Mouse (Mus musculus): ENCODE data around the gene Rasip1. TPM values are rescaled to one million over a fixed set of nuclear protein-coding genes. Genes with fewer than 3 reads are reported as not detected.

Rasip1 gene
- polyA plus RNA-seq, 1 experiment = not detected

DNA sequence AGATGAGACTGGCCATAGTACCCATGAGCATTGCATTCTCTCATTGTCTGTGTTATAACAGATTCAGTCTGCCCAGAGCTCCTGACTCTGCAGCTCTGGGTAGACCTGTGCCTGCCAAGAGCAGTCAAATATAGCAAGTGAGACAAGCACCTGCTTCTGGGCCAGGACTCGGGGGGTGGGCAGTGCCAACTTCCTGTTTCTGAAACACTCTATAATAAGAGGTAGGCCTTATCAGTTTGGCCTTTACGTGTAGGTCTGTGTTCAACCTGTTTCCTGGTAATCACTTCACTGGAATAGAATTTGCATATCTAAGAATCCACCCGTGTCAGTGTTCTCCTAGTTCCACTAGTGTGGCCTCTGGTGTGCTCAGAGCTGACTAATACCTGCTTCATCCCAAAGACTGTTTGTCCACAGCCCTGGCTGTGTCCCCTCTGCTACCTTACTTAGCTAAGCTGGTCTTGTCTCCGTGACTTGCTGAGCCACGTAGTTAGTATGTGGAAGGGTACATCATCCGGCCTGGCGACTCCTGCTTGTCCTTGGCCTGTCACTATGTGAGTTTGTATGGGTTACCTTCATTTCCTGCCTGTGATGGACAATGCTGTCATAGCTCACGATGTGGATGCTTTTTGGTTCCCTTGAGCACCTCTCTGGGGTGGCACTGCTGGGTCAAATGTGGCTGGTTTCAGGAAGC is 53.9 kb downstream of the Rasip1 start:
- H3K4me3 ChIP-seq (ENCODE audit: insufficient read depth, poor library complexity, severe bottlenecking) = no peak overlapping the region
- H3K79me3 ChIP-seq (ENCODE audit: low read depth) = no peaks in the 10 kb centered on the region
- no peaks in the 10 kb centered on the region for H3K79me2 ChIP-seq (ENCODE audit: control insufficient read depth, insufficient read depth)
- TF ChIP-seq MYOG (IDR thresholded peaks at IDR 0.05; ENCODE audit: control insufficient read depth, extremely low read depth, insufficient read length) (no peak), MAX (IDR thresholded peaks at IDR 0.05) (no peak), FOSL1 (IDR thresholded peaks at IDR 0.05; ENCODE audit: insufficient read depth, low read length, poor library complexity, severe bottlenecking) (no peak), CTCF (IDR thresholded peaks at IDR 0.05; ENCODE audit: control insufficient read depth, insufficient read depth, insufficient read length) (no peak)
- H3ac ChIP-seq (ENCODE audit: control insufficient read depth, insufficient read length, low read depth) = no peak overlapping the region
- H3K27me3 ChIP-seq (ENCODE audit: control insufficient read depth, insufficient read depth, insufficient read length) = no peaks in the 10 kb centered on the region
- H3K36me3 ChIP-seq (ENCODE audit: control insufficient read depth, insufficient read depth) = no peaks in the 10 kb centered on the region

GRCm38 (mm10) chr7:45682144-45683126 is 55.1 kb downstream of the Rasip1 start:
- Histone ChIP-seq H3K79me2 (ENCODE audit: control insufficient read depth, insufficient read depth) (no peaks in the 10 kb centered on the region), H3K27me3 (ENCODE audit: control insufficient read depth, insufficient read depth, insufficient read length) (no peaks in the 10 kb centered on the region), H3K36me3 (ENCODE audit: control insufficient read depth, insufficient read depth) (no peaks in the 10 kb centered on the region), H3K4me3 (ENCODE audit: insufficient read depth, poor library complexity, severe bottlenecking) (no peak overlapping the region), H3ac (ENCODE audit: control insufficient read depth, insufficient read length, low read depth) (no peak overlapping the region), H3K79me3 (ENCODE audit: low read depth) (no peaks in the 10 kb centered on the region)
- TF ChIP-seq FOSL1 (IDR thresholded peaks at IDR 0.05; ENCODE audit: insufficient read depth, low read length, poor library complexity, severe bottlenecking) (no peak), MYOG (IDR thresholded peaks at IDR 0.05; ENCODE audit: control insufficient read depth, extremely low read depth, insufficient read length) (no peak), CTCF (IDR thresholded peaks at IDR 0.05; ENCODE audit: control insufficient read depth, insufficient read depth, insufficient read length) (peak; percentile 93), MAX (IDR thresholded peaks at IDR 0.05) (no peak)

- no peak for TF ChIP-seq FOSL1 (IDR thresholded peaks at IDR 0.05; ENCODE audit: insufficient read depth, low read length, poor library complexity, severe bottlenecking)
- no peak for TF ChIP-seq CTCF (IDR thresholded peaks at IDR 0.05; ENCODE audit: control insufficient read depth, insufficient read depth, insufficient read length)
- no peak for TF ChIP-seq CEBPB (IDR thresholded peaks at IDR 0.05; ENCODE audit: low read depth)
- Histone ChIP-seq H3ac (ENCODE audit: control insufficient read depth, insufficient read length, low read depth) (no peak within 1 kb of the TSS), H3K79me3 (ENCODE audit: low read depth) (no peaks in the 10 kb centered on the region), H3K79me2 (ENCODE audit: control insufficient read depth, insufficient read depth) (no peaks in the 10 kb centered on the region), H3K27me3 (ENCODE audit: control insufficient read depth, insufficient read depth, insufficient read length) (no peaks in the 10 kb centered on the region), H3K4me3 (ENCODE audit: insufficient read depth, poor library complexity, severe bottlenecking) (no peak within 1 kb of the TSS), H3K36me3 (ENCODE audit: control insufficient read depth, insufficient read depth) (no peaks in the 10 kb centered on the region)
Measured at GRCm38 (mm10) chr7:45683396-45684050, 56.2 kb downstream of the Rasip1 start, which contains the start of gene Ntn5. Ntn5 (plus strand) TSS chr7:45684022.

DNA sequence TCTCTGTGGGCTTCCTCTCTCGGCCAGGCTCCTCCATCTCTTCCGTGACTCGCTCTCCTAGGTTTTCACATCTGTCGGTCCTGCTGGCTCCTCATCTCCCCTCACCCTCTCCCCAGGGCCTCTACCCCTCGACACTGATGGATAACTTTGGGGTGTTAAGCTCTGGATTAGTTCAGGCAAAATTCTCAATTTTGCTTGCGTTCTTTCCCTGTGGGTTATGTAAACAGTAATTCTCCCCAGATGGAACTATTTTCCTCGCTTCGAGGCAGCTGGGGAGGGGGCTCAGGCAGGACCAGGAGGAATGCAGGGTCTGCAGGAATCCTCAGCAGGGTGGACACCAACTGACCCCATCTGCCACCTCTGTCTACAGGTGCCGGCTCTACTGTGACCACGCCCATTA is 58.5 kb downstream of the Rasip1 start:
- no peak overlapping the region for H3K4me3 ChIP-seq (ENCODE audit: insufficient read depth, poor library complexity, severe bottlenecking)
- no peaks in the 10 kb centered on the region for H3K36me3 ChIP-seq (ENCODE audit: control insufficient read depth, insufficient read depth)
- TF ChIP-seq FOSL1 (IDR thresholded peaks at IDR 0.05; ENCODE audit: insufficient read depth, low read length, poor library complexity, severe bottlenecking) = no peak
- TF ChIP-seq MAX (IDR thresholded peaks at IDR 0.05) = no peak
- no peak for TF ChIP-seq USF1 (IDR thresholded peaks at IDR 0.05; ENCODE audit: low read depth)
- no peak for TF ChIP-seq MYOD1 (IDR thresholded peaks at IDR 0.05; ENCODE audit: control insufficient read depth, insufficient read length, low read depth)
- no peak for TF ChIP-seq MYOG (IDR thresholded peaks at IDR 0.05; ENCODE audit: control insufficient read depth, extremely low read depth, insufficient read length)
- TF ChIP-seq CEBPB (IDR thresholded peaks at IDR 0.05; ENCODE audit: low read depth) = no peak
- TF ChIP-seq CTCF (IDR thresholded peaks at IDR 0.05; ENCODE audit: control insufficient read depth, insufficient read depth, insufficient read length) = no peak
- H3K79me3 ChIP-seq (ENCODE audit: low read depth) = no peaks in the 10 kb centered on the region
- H3ac ChIP-seq (ENCODE audit: control insufficient read depth, insufficient read length, low read depth) = no peak overlapping the region
- H3K27me3 ChIP-seq (ENCODE audit: control insufficient read depth, insufficient read depth, insufficient read length) = no peaks in the 10 kb centered on the region
- no peaks in the 10 kb centered on the region for H3K79me2 ChIP-seq (ENCODE audit: control insufficient read depth, insufficient read depth)

- H3K79me2 ChIP-seq (ENCODE audit: control insufficient read depth, insufficient read depth) = no peaks in the 10 kb centered on the region
- H3ac ChIP-seq (ENCODE audit: control insufficient read depth, insufficient read length, low read depth) = no peak overlapping the region
- H3K4me3 ChIP-seq (ENCODE audit: insufficient read depth, poor library complexity, severe bottlenecking) = no peak overlapping the region
- H3K79me3 ChIP-seq (ENCODE audit: low read depth) = no peaks in the 10 kb centered on the region
- no peaks in the 10 kb centered on the region for H3K27me3 ChIP-seq (ENCODE audit: control insufficient read depth, insufficient read depth, insufficient read length)
- TF ChIP-seq CEBPB (IDR thresholded peaks at IDR 0.05; ENCODE audit: low read depth) (no peak), MYOD1 (IDR thresholded peaks at IDR 0.05; ENCODE audit: control insufficient read depth, insufficient read length, low read depth) (no peak), USF1 (IDR thresholded peaks at IDR 0.05; ENCODE audit: low read depth) (no peak), MYOG (IDR thresholded peaks at IDR 0.05; ENCODE audit: control insufficient read depth, extremely low read depth, insufficient read length) (no peak), CTCF (IDR thresholded peaks at IDR 0.05; ENCODE audit: control insufficient read depth, insufficient read depth, insufficient read length) (no peak), FOSL1 (IDR thresholded peaks at IDR 0.05; ENCODE audit: insufficient read depth, low read length, poor library complexity, severe bottlenecking) (no peak), MAX (IDR thresholded peaks at IDR 0.05) (no peak)
- no peaks in the 10 kb centered on the region for H3K36me3 ChIP-seq (ENCODE audit: control insufficient read depth, insufficient read depth)
Measured at GRCm38 (mm10) chr7:45686841-45687240, 59.6 kb downstream of the Rasip1 start.

Other genes with a start within 250 kb of the Rasip1 start
- 321 TPM for gene Snrnp70, start 231.7 kb upstream of the Rasip1 start, polyA plus RNA-seq (2012; fragmentation: generic; extraction: Trizol)
- 0.01 TPM for gene Kcna7, start 221.8 kb upstream of the Rasip1 start, polyA plus RNA-seq (2012; fragmentation: generic; extraction: Trizol)
- gene Ntf5, start 213.8 kb upstream of the Rasip1 start, polyA plus RNA-seq (2012; fragmentation: generic; extraction: Trizol) = 0.92 TPM
- gene Lhb, start 206.7 kb upstream of the Rasip1 start, polyA plus RNA-seq (2012; fragmentation: generic; extraction: Trizol) = not detected
- 25.2 TPM for gene Gys1, start 192.6 kb upstream of the Rasip1 start, polyA plus RNA-seq (2012; fragmentation: generic; extraction: Trizol)
- 179 TPM for gene Ruvbl2, start 189.4 kb upstream of the Rasip1 start, polyA plus RNA-seq (2012; fragmentation: generic; extraction: Trizol)
- 14,288 TPM for gene Ftl1, start 167.6 kb upstream of the Rasip1 start, polyA plus RNA-seq (2012; fragmentation: generic; extraction: Trizol)
- 642 TPM for gene Bax, start 160.6 kb upstream of the Rasip1 start, polyA plus RNA-seq (2012; fragmentation: generic; extraction: Trizol)
- gene Tulp2, start 145.6 kb upstream of the Rasip1 start, polyA plus RNA-seq (2012; fragmentation: generic; extraction: Trizol) = not detected
- not detected for gene Gm45808, start 140.7 kb upstream of the Rasip1 start, polyA plus RNA-seq (2012; fragmentation: generic; extraction: Trizol)
- gene Dhdh, start 138.7 kb upstream of the Rasip1 start, polyA plus RNA-seq (2012; fragmentation: generic; extraction: Trizol) = 0.07 TPM
- 115 TPM for gene Nucb1, start 117.1 kb upstream of the Rasip1 start, polyA plus RNA-seq (2012; fragmentation: generic; extraction: Trizol)
- 32.5 TPM for gene Ppp1r15a, start 101.2 kb upstream of the Rasip1 start, polyA plus RNA-seq (2012; fragmentation: generic; extraction: Trizol)
- gene Plekha4, start 101.2 kb upstream of the Rasip1 start, polyA plus RNA-seq (2012; fragmentation: generic; extraction: Trizol) = 0.89 TPM
- gene Hsd17b14, start 72.6 kb upstream of the Rasip1 start, polyA plus RNA-seq (2012; fragmentation: generic; extraction: Trizol) = 1.7 TPM
- gene Bcat2, start 57.3 kb upstream of the Rasip1 start, polyA plus RNA-seq (2012; fragmentation: generic; extraction: Trizol) = 26.5 TPM
- 0.97 TPM for gene Fgf21, start 12.0 kb upstream of the Rasip1 start, polyA plus RNA-seq (2012; fragmentation: generic; extraction: Trizol)
- gene Fut1, start 10.2 kb upstream of the Rasip1 start, polyA plus RNA-seq (2012; fragmentation: generic; extraction: Trizol) = 0.04 TPM
- not detected for gene Izumo1, start 5.7 kb upstream of the Rasip1 start, polyA plus RNA-seq (2012; fragmentation: generic; extraction: Trizol)
- 0.48 TPM for gene Mamstr, start 12.5 kb downstream of the Rasip1 start, polyA plus RNA-seq (2012; fragmentation: generic; extraction: Trizol)
- 0.01 TPM for gene Fut2, start 38.9 kb downstream of the Rasip1 start, polyA plus RNA-seq (2012; fragmentation: generic; extraction: Trizol)
- gene Ntn5, start 56.5 kb downstream of the Rasip1 start, polyA plus RNA-seq (2012; fragmentation: generic; extraction: Trizol) = 0.04 TPM
- gene Sec1, start 66.9 kb downstream of the Rasip1 start, polyA plus RNA-seq (2012; fragmentation: generic; extraction: Trizol) = 0.18 TPM
- 0.44 TPM for gene Car11, start 72.4 kb downstream of the Rasip1 start, polyA plus RNA-seq (2012; fragmentation: generic; extraction: Trizol)
- gene Dbp, start 77.6 kb downstream of the Rasip1 start, polyA plus RNA-seq (2012; fragmentation: generic; extraction: Trizol) = 5.6 TPM
- gene Rpl18, start 88.0 kb downstream of the Rasip1 start, polyA plus RNA-seq (2012; fragmentation: generic; extraction: Trizol) = 4,453 TPM
- gene Sphk2, start 90.5 kb downstream of the Rasip1 start, polyA plus RNA-seq (2012; fragmentation: generic; extraction: Trizol) = 16.9 TPM
- 0.48 TPM for gene Fam83e, start 93.7 kb downstream of the Rasip1 start, polyA plus RNA-seq (2012; fragmentation: generic; extraction: Trizol)
- gene Spaca4, start 98.3 kb downstream of the Rasip1 start, polyA plus RNA-seq (2012; fragmentation: generic; extraction: Trizol) = 0.33 TPM
- gene Lmtk3, start 156.2 kb downstream of the Rasip1 start, polyA plus RNA-seq (2012; fragmentation: generic; extraction: Trizol) = 0.27 TPM
- gene Sult2b1, start 157.2 kb downstream of the Rasip1 start, polyA plus RNA-seq (2012; fragmentation: generic; extraction: Trizol) = 0.13 TPM
- gene Cyth2, start 187.1 kb downstream of the Rasip1 start, polyA plus RNA-seq (2012; fragmentation: generic; extraction: Trizol) = 175 TPM
- 0.22 TPM for gene Kcnj14, start 197.3 kb downstream of the Rasip1 start, polyA plus RNA-seq (2012; fragmentation: generic; extraction: Trizol)
- 110 TPM for gene Grwd1, start 203.5 kb downstream of the Rasip1 start, polyA plus RNA-seq (2012; fragmentation: generic; extraction: Trizol)
- gene Kdelr1, start 245.3 kb downstream of the Rasip1 start, polyA plus RNA-seq (2012; fragmentation: generic; extraction: Trizol) = 122 TPM